Mouse (Mus musculus): ENCODE data around the gene Prss36. TPM values are rescaled to one million over a fixed set of nuclear protein-coding genes. Genes with fewer than 3 reads are reported as not detected.

The Prss36 gene
- polyA plus RNA-seq, 1 experiment from 2014 or later = 10.6 TPM

DNA sequence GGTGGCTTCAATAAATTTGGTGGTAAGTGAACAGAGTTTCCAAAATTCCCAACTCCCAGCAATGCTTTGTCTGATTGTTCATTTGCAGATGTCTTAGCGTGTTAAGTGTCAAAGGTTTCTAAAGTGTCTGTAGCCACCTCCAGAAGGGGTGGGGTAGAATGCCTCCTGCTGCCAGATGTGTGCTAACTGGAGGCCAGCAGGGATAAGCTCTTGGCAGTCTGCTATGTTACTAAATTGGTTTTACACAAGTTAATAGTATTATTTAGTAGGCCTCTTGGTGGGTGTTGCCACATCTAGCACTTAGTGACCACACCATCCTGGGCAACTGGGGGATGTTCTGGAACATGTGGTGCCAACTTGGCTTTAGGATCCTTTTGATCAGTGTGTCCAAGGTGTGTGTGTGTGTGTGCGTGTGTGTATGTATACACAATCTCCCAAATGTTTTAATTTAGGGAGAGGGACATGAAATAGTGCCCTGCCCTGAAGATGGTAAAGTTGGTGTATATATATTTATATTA, 27.9 kb upstream of the Prss36 start:
- peaks cover 69% of the 10 kb centered on the region for H3K36me3 ChIP-seq (ENCODE audit: control insufficient read depth, insufficient read depth, low read length)
- H3K9ac ChIP-seq (ENCODE audit: low read depth, low read length) = no peak overlapping the region
- no peak overlapping the region for H3K4me3 ChIP-seq (ENCODE audit: low read depth, low read length)
- H3K4me1 ChIP-seq (ENCODE audit: control insufficient read depth, insufficient read depth, low read length) = no peaks in the 10 kb centered on the region
- no peak for ATAC-seq (replicated peaks; ENCODE audit: insufficient number of reproducible peaks, low FRiP score, low TSS enrichment)
- H3K4me2 ChIP-seq = no peak overlapping the region
- no peaks in the 10 kb centered on the region for H3K27me3 ChIP-seq (ENCODE audit: control insufficient read depth, insufficient read depth, low read length)
- 92% methylated on average over 2 of the region's 2 CpGs for WGBS (ENCODE audit: insufficient replicate concordance)
- no peak overlapping the region for H3K27ac ChIP-seq (ENCODE audit: low read depth, low read length)
- no peaks in the 10 kb centered on the region for H3K9me3 ChIP-seq (replicated peaks; ENCODE audit: control insufficient read depth, low read length)

DNA sequence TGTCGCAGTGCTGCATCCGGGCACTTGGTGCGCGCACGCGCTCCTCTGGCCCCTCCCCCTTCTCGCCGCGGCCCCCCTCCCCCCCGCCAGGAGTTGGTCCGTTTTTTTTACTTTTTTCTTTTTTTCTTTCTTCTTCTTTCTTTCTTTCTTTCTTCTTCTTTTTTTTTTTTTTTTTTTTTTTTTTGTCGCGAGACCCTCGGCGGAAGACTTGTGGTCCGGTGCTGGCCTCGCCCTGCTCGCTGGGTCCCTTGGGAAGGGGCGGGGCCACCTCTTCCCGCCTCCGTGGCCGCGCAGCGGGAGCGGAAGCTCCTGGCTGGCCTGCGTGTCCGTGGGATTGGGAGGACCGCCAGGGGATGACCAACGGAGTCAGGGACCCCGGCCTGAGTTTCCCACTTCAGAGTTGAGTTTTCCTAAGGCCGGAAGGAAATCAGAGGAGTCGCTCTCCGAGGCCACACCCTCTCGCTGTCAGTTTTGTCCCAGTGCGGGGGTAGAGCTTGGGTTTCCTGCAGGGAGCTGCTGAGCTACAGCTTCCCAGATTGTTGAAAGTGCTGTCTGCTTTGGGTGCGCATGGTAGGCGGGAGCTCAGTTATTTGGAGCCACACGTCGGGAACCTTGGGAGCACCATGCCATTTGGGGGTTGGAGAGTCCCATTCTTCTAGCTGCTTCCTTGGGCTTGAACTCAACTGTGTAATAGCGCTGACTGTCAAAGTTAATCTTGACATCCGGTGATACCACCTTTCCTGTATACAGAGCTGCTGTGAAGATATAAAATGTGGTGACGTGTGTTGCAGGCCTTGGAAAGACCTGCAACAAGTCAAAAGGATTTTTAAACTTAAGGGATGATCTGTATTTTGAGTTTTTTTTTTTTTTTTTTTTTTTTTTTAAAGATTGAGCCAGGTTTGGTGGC, 21.6 kb upstream of the Prss36 start:
- Histone ChIP-seq H3K36me3 (ENCODE audit: control insufficient read depth, insufficient read depth, low read length) (peaks cover 25% of the 10 kb centered on the region), H3K9me3 (replicated peaks; ENCODE audit: control insufficient read depth, low read length) (no peaks in the 10 kb centered on the region), H3K4me3 (ENCODE audit: low read depth, low read length) (peak overlapping the region; percentile 98), H3K4me2 (peak overlapping the region; percentile 87), H3K9ac (ENCODE audit: low read depth, low read length) (peak overlapping the region; percentile 100), H3K27ac (ENCODE audit: low read depth, low read length) (peak overlapping the region; percentile 97), H3K27me3 (ENCODE audit: control insufficient read depth, insufficient read depth, low read length) (no peaks in the 10 kb centered on the region), H3K4me1 (ENCODE audit: control insufficient read depth, insufficient read depth, low read length) (no peaks in the 10 kb centered on the region)
- ATAC-seq (replicated peaks; ENCODE audit: insufficient number of reproducible peaks, low FRiP score, low TSS enrichment) = peak; percentile 37
- 1% methylated on average over 37 of the region's 42 CpGs for WGBS (ENCODE audit: insufficient replicate concordance)

DNA sequence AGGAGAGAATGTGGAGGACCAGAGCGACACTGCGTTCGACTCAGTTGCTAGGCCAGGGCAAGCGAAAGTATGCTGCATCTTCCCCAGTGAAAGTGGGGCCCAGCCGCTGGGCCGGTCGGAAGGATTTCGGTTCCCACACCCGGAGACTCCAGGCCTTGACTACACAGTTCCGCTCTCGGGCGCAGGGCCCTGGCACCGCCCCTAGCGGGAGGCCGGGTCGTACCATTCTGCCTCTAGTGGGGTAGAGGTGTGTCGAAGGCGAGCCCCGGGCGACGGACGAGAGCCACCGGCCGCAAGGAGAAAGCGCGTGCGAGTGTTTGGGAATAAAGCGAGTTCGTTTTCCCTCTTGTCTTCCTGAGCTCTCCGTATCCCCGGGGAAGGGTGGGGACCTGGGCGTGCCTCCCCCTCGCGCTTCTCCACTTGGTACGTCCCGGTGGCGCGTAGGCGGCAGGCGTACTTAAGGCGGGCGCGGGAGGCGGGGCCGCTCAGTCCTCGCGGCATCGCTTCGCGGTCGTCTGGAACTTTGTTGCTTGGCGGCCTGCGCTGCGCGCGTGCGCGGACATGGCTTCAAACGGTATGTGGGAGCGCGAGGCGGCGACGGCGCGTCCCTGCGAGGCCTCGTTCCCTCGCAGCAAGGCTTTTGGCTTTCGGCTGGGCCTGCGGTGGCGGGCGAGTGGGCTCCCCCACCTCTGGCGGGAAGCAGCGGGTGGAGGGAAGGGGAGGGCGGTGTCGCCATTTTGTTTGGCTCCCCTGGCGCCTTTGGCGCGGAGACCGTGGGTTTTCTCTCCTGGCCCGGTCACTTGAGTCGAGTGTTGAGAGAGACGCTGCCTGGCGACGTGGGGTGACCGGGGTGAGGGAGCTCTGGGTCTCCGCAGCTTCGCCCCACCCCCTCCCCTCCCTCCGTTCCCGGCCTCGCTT, 20.7 kb upstream of the Prss36 start, which contains the start of gene Fus:
Gene Fus (plus strand): TSS at position 454 of the 918 bp plus-strand sequence.
- H3K4me2 ChIP-seq = peak within 1 kb of the TSS; percentile 87
- no peaks in the 10 kb centered on the region for H3K9me3 ChIP-seq (replicated peaks; ENCODE audit: control insufficient read depth, low read length)
- WGBS (ENCODE audit: insufficient replicate concordance) = under 1% methylated on average over 89 of the region's 92 CpGs
- H3K27ac ChIP-seq (ENCODE audit: low read depth, low read length) = peak within 1 kb of the TSS; percentile 97
- no peaks in the 10 kb centered on the region for H3K4me1 ChIP-seq (ENCODE audit: control insufficient read depth, insufficient read depth, low read length)
- peak; percentile 92 for ATAC-seq (replicated peaks; ENCODE audit: insufficient number of reproducible peaks, low FRiP score, low TSS enrichment)
- H3K9ac ChIP-seq (ENCODE audit: low read depth, low read length) = peak within 1 kb of the TSS; percentile 100
- H3K36me3 ChIP-seq (ENCODE audit: control insufficient read depth, insufficient read depth, low read length) = peaks cover 18% of the 10 kb centered on the region
- H3K4me3 ChIP-seq (ENCODE audit: low read depth, low read length) = peak within 1 kb of the TSS; percentile 98
- no peaks in the 10 kb centered on the region for H3K27me3 ChIP-seq (ENCODE audit: control insufficient read depth, insufficient read depth, low read length)

DNA sequence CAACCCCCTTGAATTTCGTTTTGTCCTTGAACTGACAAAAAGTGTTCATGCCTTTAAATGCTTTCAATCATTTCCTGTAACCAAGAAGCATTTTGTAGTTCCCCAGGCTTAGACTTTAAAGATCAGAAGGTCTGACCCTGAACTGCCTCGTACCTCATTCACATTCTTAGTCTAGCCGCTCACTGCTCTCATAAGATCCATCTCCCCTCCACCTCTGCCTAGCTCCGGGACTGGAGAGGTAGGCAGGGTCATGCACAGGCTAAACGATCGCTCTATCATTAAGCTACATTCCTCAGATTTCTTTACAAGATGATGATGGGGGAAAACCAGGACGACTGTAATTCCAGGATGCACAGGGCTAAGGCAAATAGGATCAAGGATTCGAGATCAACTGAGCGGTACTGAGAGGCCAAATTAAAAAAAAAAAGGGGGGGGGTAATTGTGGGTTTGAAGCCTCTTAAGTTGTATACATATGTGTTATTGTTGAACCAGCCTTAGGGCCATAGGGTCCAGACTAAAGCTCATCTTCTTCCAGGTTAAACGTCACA, 19.9 kb upstream of the Prss36 start:
- Histone ChIP-seq H3K9me3 (replicated peaks; ENCODE audit: control insufficient read depth, low read length) (no peaks in the 10 kb centered on the region), H3K4me2 (peak overlapping the region; percentile 84), H3K4me3 (ENCODE audit: low read depth, low read length) (peak overlapping the region; percentile 98), H3K27ac (ENCODE audit: low read depth, low read length) (peak overlapping the region; percentile 97), H3K27me3 (ENCODE audit: control insufficient read depth, insufficient read depth, low read length) (no peaks in the 10 kb centered on the region), H3K36me3 (ENCODE audit: control insufficient read depth, insufficient read depth, low read length) (peaks cover 9% of the 10 kb centered on the region), H3K9ac (ENCODE audit: low read depth, low read length) (peak overlapping the region; percentile 100), H3K4me1 (ENCODE audit: control insufficient read depth, insufficient read depth, low read length) (no peaks in the 10 kb centered on the region)
- 13% methylated on average over 10 of the region's 10 CpGs for WGBS (ENCODE audit: insufficient replicate concordance)
- ATAC-seq (replicated peaks; ENCODE audit: insufficient number of reproducible peaks, low FRiP score, low TSS enrichment) = peak; percentile 3; the same call in 1 of the 2 replicates

DNA sequence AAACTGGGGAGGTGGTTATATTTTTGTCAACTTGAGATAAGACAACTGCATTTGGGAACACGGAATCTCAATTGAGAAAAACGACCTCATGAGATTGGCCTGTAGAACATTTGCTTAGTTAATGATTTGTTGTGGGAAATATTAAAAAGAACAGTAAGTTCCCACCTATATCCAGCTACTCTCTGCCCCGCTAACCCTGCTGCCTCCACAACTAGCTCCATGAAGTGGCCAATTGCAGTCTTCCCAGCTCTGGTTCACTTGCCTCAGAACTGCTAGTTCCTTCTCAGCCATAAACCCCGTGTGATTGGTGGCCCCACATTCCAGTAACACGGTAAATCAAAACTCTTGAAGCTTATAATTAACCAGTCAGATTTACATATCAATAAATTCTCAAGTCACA, 12.8 kb upstream of the Prss36 start:
- ATAC-seq (replicated peaks; ENCODE audit: insufficient number of reproducible peaks, low FRiP score, low TSS enrichment) = no peak
- no peak overlapping the region for H3K4me3 ChIP-seq (ENCODE audit: low read depth, low read length)
- no peak overlapping the region for H3K4me2 ChIP-seq
- H3K36me3 ChIP-seq (ENCODE audit: control insufficient read depth, insufficient read depth, low read length) = no peaks in the 10 kb centered on the region
- H3K4me1 ChIP-seq (ENCODE audit: control insufficient read depth, insufficient read depth, low read length) = no peaks in the 10 kb centered on the region
- H3K9ac ChIP-seq (ENCODE audit: low read depth, low read length) = no peak overlapping the region
- H3K9me3 ChIP-seq (replicated peaks; ENCODE audit: control insufficient read depth, low read length) = no peaks in the 10 kb centered on the region
- WGBS (ENCODE audit: insufficient replicate concordance) = 61% methylated on average over 5 of the region's 5 CpGs
- H3K27me3 ChIP-seq (ENCODE audit: control insufficient read depth, insufficient read depth, low read length) = no peaks in the 10 kb centered on the region
- H3K27ac ChIP-seq (ENCODE audit: low read depth, low read length) = no peak overlapping the region

DNA sequence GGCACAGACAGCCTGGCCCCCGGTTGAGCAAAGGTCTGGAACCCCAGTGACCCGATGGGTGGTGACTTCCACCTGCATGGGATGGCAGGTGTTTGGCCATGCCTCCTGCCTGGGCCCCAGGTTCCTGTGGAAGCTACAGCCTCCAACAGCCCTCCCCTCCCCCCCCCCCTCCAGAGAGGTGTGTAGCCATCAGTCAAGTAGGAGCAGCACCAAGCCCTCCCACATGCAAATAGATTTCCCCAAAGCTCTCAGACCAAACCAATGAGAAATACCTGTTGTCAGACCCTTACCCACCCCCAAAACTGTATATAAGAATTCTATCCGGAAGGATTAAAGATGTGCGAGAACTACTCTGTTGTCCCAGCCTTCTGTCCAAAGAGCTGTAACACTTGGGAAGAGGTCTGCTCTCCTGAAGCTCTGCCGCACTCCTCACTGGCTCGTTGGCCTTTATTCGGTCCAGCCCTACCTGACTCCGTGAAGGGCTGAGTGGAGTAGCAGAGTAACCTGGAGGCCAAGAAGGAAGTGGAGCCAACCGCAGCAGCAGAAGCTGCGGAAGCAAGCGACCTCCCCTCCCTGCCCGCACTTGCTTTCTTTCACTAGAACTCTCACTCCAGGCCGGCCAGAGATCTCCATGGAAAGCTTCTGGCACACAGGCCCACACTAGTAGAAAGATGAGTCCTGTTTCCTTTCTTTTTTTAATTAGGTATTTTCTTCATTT, 6.5 kb upstream of the Prss36 start:
- Histone ChIP-seq H3K36me3 (ENCODE audit: control insufficient read depth, insufficient read depth, low read length) (no peaks in the 10 kb centered on the region), H3K27me3 (ENCODE audit: control insufficient read depth, insufficient read depth, low read length) (no peaks in the 10 kb centered on the region; the same call in 1 of the 2 replicates), H3K4me3 (ENCODE audit: low read depth, low read length) (no peak overlapping the region), H3K9ac (ENCODE audit: low read depth, low read length) (no peak overlapping the region), H3K4me1 (ENCODE audit: control insufficient read depth, insufficient read depth, low read length) (no peaks in the 10 kb centered on the region), H3K9me3 (replicated peaks; ENCODE audit: control insufficient read depth, low read length) (no peaks in the 10 kb centered on the region), H3K27ac (ENCODE audit: low read depth, low read length) (no peak overlapping the region), H3K4me2 (no peak overlapping the region)
- ATAC-seq (replicated peaks; ENCODE audit: insufficient number of reproducible peaks, low FRiP score, low TSS enrichment) = no peak
- WGBS (ENCODE audit: insufficient replicate concordance) = 31% methylated on average over 13 of the region's 13 CpGs

DNA sequence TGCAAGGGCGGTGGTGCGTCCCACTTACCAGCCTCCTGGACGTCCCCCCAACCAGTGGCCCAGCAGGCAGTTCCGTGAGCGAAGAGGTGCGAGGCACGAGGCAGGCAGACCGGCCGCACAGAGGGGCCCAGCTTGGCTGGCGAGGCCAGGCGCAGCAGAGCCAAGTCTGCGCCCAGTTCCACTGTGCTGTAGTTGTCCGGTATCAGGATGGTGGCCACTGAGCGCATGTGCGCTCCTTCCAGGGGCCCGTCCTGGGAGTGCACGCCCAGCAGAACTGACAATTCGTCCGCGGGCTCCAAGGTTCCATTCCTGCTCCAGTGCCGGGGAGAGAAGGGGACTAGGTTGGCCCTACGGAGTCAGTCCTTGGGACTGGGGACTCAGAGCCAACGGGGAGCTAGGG, 1.9 kb downstream of the Prss36 start:
- ATAC-seq (replicated peaks; ENCODE audit: insufficient number of reproducible peaks, low FRiP score, low TSS enrichment) = no peak
- Histone ChIP-seq H3K27ac (ENCODE audit: low read depth, low read length) (no peak overlapping the region), H3K9me3 (replicated peaks; ENCODE audit: control insufficient read depth, low read length) (no peaks in the 10 kb centered on the region), H3K4me1 (ENCODE audit: control insufficient read depth, insufficient read depth, low read length) (peaks cover 5% of the 10 kb centered on the region; the same call in 1 of the 2 replicates), H3K9ac (ENCODE audit: low read depth, low read length) (0 out of 2 replicates have a peak overlapping the region, but pooled peaks have one; percentile 24), H3K27me3 (ENCODE audit: control insufficient read depth, insufficient read depth, low read length) (peaks cover 30% of the 10 kb centered on the region), H3K4me3 (ENCODE audit: low read depth, low read length) (peak overlapping the region; percentile 21; the same call in 1 of the 2 replicates), H3K36me3 (ENCODE audit: control insufficient read depth, insufficient read depth, low read length) (no peaks in the 10 kb centered on the region), H3K4me2 (peak overlapping the region; percentile 57)
- WGBS (ENCODE audit: insufficient replicate concordance) = 7% methylated on average over 23 of the region's 23 CpGs

Data from heart, embryonic 11.5 days (tissue).